Mouse (Mus musculus) left cerebral cortex, postnatal 36 days (tissue): ENCODE data around the gene Klra6. TPM values are rescaled to one million over a fixed set of nuclear protein-coding genes. Genes with fewer than 3 reads are reported as not detected.
"Not testable (repeated sequence)": the region's sequence is repeated elsewhere in the genome, so short reads cannot be mapped to it uniquely, and the experiment has no call there.

Experiments used
- DNase-seq, 2 experiments: peaks; one replicate each; pipeline ENCODE4 v3.0.0; 2021 to 2022; ENCODE audit warnings: low spot score in 2 of 2, mixed read lengths in 1 of 2
- intact Hi-C: fragments of 180-260 bp; cut with DNase I; formaldehyde crosslinking; loops from one replicate; pipeline ENCODE4 v1.15.1; 2025
- total RNA-seq, 2 experiments: library from RNA; stranded (reverse); gene quantifications; 2 replicates each; pipeline ENCODE4 v1.2.3; 2021

Gene Klra6
- total RNA-seq = not detected

GRCm38 (mm10) chr6:130026854-130027253 is at the start of gene Klra6:
Gene Klra6, minus strand, starts transcription at chr6:130026954.
- no peak for DNase-seq
- intact Hi-C loops = no loop called here

GRCm38 (mm10) chr6:130067171-130067570 is 40.4 kb upstream of the Klra6 start, which contains the start of gene Klra4:
Gene Klra4, minus strand, starts transcription at chr6:130067271.
- intact Hi-C loops = loop anchor here (5.0 kb wide), 1 partner anchor 240 kb away; no protein-coding TSS in a partner anchor
- DNase-seq = not testable (repeated sequence)

- intact Hi-C loops = loop anchor here (5.0 kb wide), 1 partner anchor 242 kb away; no protein-coding TSS in a partner anchor
- no peak for DNase-seq
Measured at GRCm38 (mm10) chr6:130065196-130065595, 38.4 kb upstream of the Klra6 start.

- intact Hi-C loops, DNase-seq: not testable (repeated sequence)
Measured at GRCm38 (mm10) chr6:130035146-130035545, 8.4 kb upstream of the Klra6 start.

- DNase-seq, intact Hi-C loops: not testable (repeated sequence)
Measured at GRCm38 (mm10) chr6:130031493-130032089, 4.8 kb upstream of the Klra6 start.

Other genes starting within 250 kb of the Klra6 start
- gene Gm156, start 242.7 kb downstream of the Klra6 start, total RNA-seq = not detected
- gene Gm17631, start 164.3 kb downstream of the Klra6 start, total RNA-seq = not detected
- not detected for gene Klra17, start 150.3 kb downstream of the Klra6 start, total RNA-seq
- gene Klra5, start 109.3 kb downstream of the Klra6 start, total RNA-seq = not detected
- not detected for gene Klra4, start 40.3 kb upstream of the Klra6 start, total RNA-seq
- not detected for gene Klra8, start 102.9 kb upstream of the Klra6 start, total RNA-seq
- not detected for gene Klra9, start 166.2 kb upstream of the Klra6 start, total RNA-seq
- not detected for gene Klra7, start 206.4 kb upstream of the Klra6 start, total RNA-seq